Mouse (Mus musculus): ENCODE data around the gene Pon1. TPM values are rescaled to one million over a fixed set of nuclear protein-coding genes. Genes with fewer than 3 reads are reported as not detected.

Gene Pon1
- polyA plus RNA-seq, 1 experiment: not detected

DNA sequence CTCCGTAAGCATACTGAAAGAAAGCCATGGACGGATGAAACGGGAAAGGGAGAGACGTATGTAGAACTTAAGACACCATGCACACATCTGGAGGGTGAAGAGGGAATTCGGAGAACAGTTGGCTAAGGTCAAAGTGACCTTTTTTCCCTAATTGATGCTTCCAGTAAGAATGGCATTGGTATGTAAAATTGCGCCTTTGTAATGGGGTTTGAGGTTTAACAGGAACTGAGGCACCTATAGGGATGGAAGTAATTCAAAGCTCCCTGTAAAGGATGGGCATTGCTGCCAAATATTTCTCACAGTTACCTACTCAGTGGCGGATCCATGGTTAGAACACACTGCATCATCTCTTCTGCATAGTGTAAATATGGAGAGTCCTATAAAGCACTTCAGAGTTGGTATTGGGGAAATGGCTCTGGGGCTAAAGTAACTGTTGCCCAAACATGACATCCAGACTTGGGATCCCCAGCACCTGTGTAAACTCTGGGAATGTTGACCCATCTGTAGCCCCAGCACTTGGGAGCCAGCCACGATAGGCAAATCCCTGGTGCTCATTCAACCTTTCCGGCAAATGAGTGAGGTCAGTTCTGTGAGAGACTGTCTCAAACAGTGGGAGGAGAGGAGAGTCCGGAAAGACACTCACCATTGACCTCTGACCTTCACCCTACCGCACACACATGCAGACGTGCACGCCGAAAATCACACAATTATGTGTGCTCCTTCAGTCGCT, 74.4 kb downstream of the Pon1 start:
- H3K27me3 ChIP-seq (ENCODE audit: control insufficient read depth, insufficient read depth, insufficient read length): no peaks in the 10 kb centered on the region
- no peaks in the 10 kb centered on the region for H3K79me2 ChIP-seq (ENCODE audit: control insufficient read depth, insufficient read depth)
- no peak overlapping the region for H3ac ChIP-seq (ENCODE audit: control insufficient read depth, insufficient read length)
- no peak for TF ChIP-seq REST (IDR thresholded peaks at IDR 0.05; ENCODE audit: insufficient read depth, insufficient read length)
- no peak for TF ChIP-seq POLR2AphosphoS2 (IDR thresholded peaks at IDR 0.05; ENCODE audit: insufficient read length, low read depth)
- no peak for TF ChIP-seq TCF3 (IDR thresholded peaks at IDR 0.05; ENCODE audit: insufficient read length, low read depth)
- TF ChIP-seq USF1 (IDR thresholded peaks at IDR 0.05; ENCODE audit: low read depth): no peak
- no peak for TF ChIP-seq SRF (IDR thresholded peaks at IDR 0.05; ENCODE audit: control insufficient read depth, insufficient read length, low read depth)
- TF ChIP-seq MYOG (IDR thresholded peaks at IDR 0.05; ENCODE audit: control insufficient read depth in 1 of 3, insufficient read depth in 1 of 3, insufficient read length in 2 of 3, low read depth in 2 of 3): no peak
- no peak for TF ChIP-seq MAX (IDR thresholded peaks at IDR 0.05; ENCODE audit: low read depth)
- no peak for TF ChIP-seq E2F4 (IDR thresholded peaks at IDR 0.05; ENCODE audit: insufficient read depth)
- no peak for TF ChIP-seq TCF12 (IDR thresholded peaks at IDR 0.05; ENCODE audit: insufficient read depth, poor library complexity, severe bottlenecking)
- no peak for TF ChIP-seq MYOD1 (IDR thresholded peaks at IDR 0.05; ENCODE audit: control insufficient read depth in 1 of 3, insufficient read length in 2 of 3, low read depth in 2 of 3)
- no peak for TF ChIP-seq CEBPB (IDR thresholded peaks at IDR 0.05; ENCODE audit: insufficient read depth, poor library complexity, severe bottlenecking)
- TF ChIP-seq POLR2A (IDR thresholded peaks at IDR 0.05; ENCODE audit: insufficient read length, low read depth): no peak
- no peak overlapping the region for H3K4me3 ChIP-seq
- no peak overlapping the region for H3K4me2 ChIP-seq (ENCODE audit: low read depth)
- no peaks in the 10 kb centered on the region for H3K36me3 ChIP-seq (ENCODE audit: control insufficient read depth, insufficient read depth)

Other genes starting within 250 kb of the Pon1 start
- 1.8 TPM for gene Pon3, start 62.3 kb upstream of the Pon1 start, polyA plus RNA-seq (2012; fragmentation: generic; extraction: Trizol)
- gene Pon2, start 104.5 kb upstream of the Pon1 start, polyA plus RNA-seq (2012; fragmentation: generic; extraction: Trizol): 14.2 TPM
- 0.01 TPM for gene Asb4, start 189.4 kb upstream of the Pon1 start, polyA plus RNA-seq (2012; fragmentation: generic; extraction: Trizol)